Mouse (Mus musculus): ENCODE results near the gene Snx6. TPM values are rescaled to one million over a fixed set of nuclear protein-coding genes. Genes with fewer than 3 reads are reported as not detected.

The Snx6 gene
- 129 TPM for polyA plus RNA-seq (2017; shearing (Covaris generic))

DNA sequence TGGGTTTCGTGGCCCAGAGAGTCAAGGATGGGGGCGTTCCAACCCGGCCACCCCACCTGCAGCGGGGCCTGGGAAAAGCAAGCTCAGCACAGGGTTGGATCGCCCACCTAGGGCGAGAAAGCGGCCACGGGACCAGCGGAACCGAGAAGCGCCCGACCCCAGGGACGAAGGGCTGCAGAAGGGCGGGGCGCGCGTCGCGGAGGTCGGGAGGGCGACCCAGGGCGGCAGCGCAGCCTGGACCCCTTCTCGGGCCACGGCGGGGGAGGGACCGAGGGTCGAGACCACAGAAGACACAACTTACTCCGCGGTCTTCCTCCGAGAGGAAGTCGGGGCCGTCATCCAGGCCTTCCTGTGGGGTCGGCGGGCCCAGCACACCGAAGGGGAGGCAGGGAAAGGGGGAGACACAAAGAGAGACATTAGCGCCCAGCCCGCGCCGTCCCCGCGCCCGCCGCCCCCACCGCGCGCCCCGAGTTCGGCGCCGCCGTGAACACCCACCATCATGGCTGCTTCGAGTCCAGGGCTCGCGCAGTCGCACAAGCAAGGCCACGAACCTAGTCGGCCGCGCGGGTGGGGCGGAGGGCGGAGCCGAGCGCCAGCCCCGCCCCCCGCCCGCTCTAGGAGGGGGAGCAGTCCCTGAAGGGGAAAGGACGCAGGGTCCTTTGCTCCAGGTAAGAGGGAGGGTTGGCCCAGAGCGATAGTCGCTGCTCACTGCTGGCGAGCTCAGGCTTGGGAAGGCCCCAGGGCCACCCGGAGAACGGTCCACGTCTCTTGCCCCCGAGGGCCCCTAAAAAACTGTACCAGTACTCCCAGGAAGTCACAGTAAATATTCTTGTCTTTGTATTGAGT is at the start of gene Snx6:
Snx6 (minus strand) TSS at position 551 of the 846 bp plus-strand sequence.

Other genes starting within 250 kb of the Snx6 start
- 220 TPM for gene Sptssa, start 139.1 kb downstream of the Snx6 start, polyA plus RNA-seq (2017; shearing (Covaris generic))
- gene Eapp, start 99.8 kb downstream of the Snx6 start, polyA plus RNA-seq (2017; shearing (Covaris generic)) = 103 TPM
- 33.8 TPM for gene Cfl2, start 67.2 kb upstream of the Snx6 start, polyA plus RNA-seq (2017; shearing (Covaris generic))
- not detected for gene Gm20403, start 190.8 kb upstream of the Snx6 start, polyA plus RNA-seq (2017; shearing (Covaris generic))
- 19.1 TPM for gene Baz1a, start 218.6 kb upstream of the Snx6 start, polyA plus RNA-seq (2017; shearing (Covaris generic))

Measured in inflammation-experienced regulatory T-cells, adult 16 weeks (primary cell).